In genomic region chr4:3079901-3080300, GRCm38 (mm10) we compare ENCODE assay signal across 19 mouse cellular contexts.
DNase-seq lines count a peak whose midpoint lies in the region; ATAC-seq and TF ChIP-seq lines count a peak whose summit lies in the region.
"Had no signal": no experiment of that assay in that cellular context is flagged by ENCODE, and none has a peak within 500 bp of the region (broad histone marks: within the 10 kb centered on the region; RNA-seq: fewer than 3 reads in every experiment).

No protein-coding gene starts in this region.

- ATAC-seq in forebrain, embryonic 11.5 days (replicated peaks; ENCODE audit: low FRiP score) = 0 out of 2 replicates have a peak, but pooled peaks have one; percentile 6
- no peak for ATAC-seq in forebrain, embryonic 16.5 days
- ATAC-seq in megakaryocyte, adult 5-6 weeks (ENCODE audit: poor library complexity, severe bottlenecking) = no peak

- H3K27ac ChIP-seq in forebrain, embryonic 11.5 days (ENCODE audit: low read depth, low read length) = no peak overlapping the region
- no peak overlapping the region for H3K27ac ChIP-seq in forebrain, embryonic 16.5 days (ENCODE audit: low read length)
- H3K27ac ChIP-seq: embryonic facial prominence, embryonic 13.5 days; hindbrain, embryonic 12.5 days; kidney, embryonic 15.5 days; limb, embryonic 13.5 days; midbrain, embryonic 12.5 days; neural tube, embryonic 13.5 days had no signal

- peaks cover 59% of the 10 kb centered on the region for H3K9me3 ChIP-seq in forebrain, embryonic 11.5 days (ENCODE audit: control insufficient read depth, low read length)
- H3K9me3 ChIP-seq in forebrain, embryonic 16.5 days (ENCODE audit: control insufficient read depth, low read length) = peaks cover 58% of the 10 kb centered on the region
- H3K9me3 ChIP-seq in megakaryocyte, embryonic 14.5 days = peaks cover 59% of the 10 kb centered on the region

- H3K4me2 ChIP-seq in forebrain, embryonic 11.5 days (ENCODE audit: low read depth, low read length, severe bottlenecking) = no peak overlapping the region
- no peak overlapping the region for H3K4me2 ChIP-seq in forebrain, embryonic 16.5 days (ENCODE audit: low read length)
- H3K4me2 ChIP-seq: embryonic facial prominence, embryonic 13.5 days; heart, embryonic 12.5 days; hindbrain, embryonic 12.5 days; kidney, embryonic 15.5 days; limb, embryonic 13.5 days; midbrain, embryonic 12.5 days; neural tube, embryonic 13.5 days had no signal

- no peak overlapping the region for H3K4me3 ChIP-seq in forebrain, embryonic 11.5 days (ENCODE audit: low read depth, low read length)
- no peak overlapping the region for H3K4me3 ChIP-seq in forebrain, embryonic 16.5 days (replicated peaks; ENCODE audit: low read length)
- H3K4me3 ChIP-seq in megakaryocyte, embryonic 14.5 days (replicated peaks) = peak overlapping the region; percentile 13
- H3K4me3 ChIP-seq: embryonic facial prominence, embryonic 13.5 days; heart, embryonic 12.5 days; hindbrain, embryonic 12.5 days; kidney, embryonic 15.5 days; limb, embryonic 13.5 days; midbrain, embryonic 12.5 days; neural tube, embryonic 13.5 days had no signal

- 96% methylated on average over 1 of the region's 1 CpGs for whole genome bisulfite sequencing in forebrain, embryonic 11.5 days
- 93% methylated on average over 1 of the region's 1 CpGs for WGBS in forebrain, embryonic 16.5 days

- no peak for TF ChIP-seq CTCF in brain, embryonic 14.5 days (IDR thresholded peaks at IDR 0.05; ENCODE audit: borderline replicate concordance, extremely low read depth, insufficient read depth, insufficient read length)

- H3K27me3 ChIP-seq in forebrain, embryonic 11.5 days (ENCODE audit: control insufficient read depth, insufficient read depth, low read length) = no peaks in the 10 kb centered on the region
- no peaks in the 10 kb centered on the region for H3K27me3 ChIP-seq in forebrain, embryonic 16.5 days (replicated peaks; ENCODE audit: control insufficient read depth, insufficient read depth, low read length)
- H3K27me3 ChIP-seq in megakaryocyte, embryonic 14.5 days (replicated peaks) = no peaks in the 10 kb centered on the region
- H3K27me3 ChIP-seq: embryonic facial prominence, embryonic 13.5 days; heart, embryonic 12.5 days; hindbrain, embryonic 12.5 days; kidney, embryonic 15.5 days; limb, embryonic 13.5 days; midbrain, embryonic 12.5 days; neural tube, embryonic 13.5 days had no signal

- peak; percentile 48 for DNase-seq in forebrain, embryonic 11.5 days (ENCODE audit: low spot score)
- peak; percentile 0 for DNase-seq in brain, embryonic 14.5 days (ENCODE audit: low read depth)
- peak; percentile 25 for DNase-seq in testis, postnatal 10 days (ENCODE audit: low spot score)
- no peak for DNase-seq in layer of hippocampus, adult 9-11 months
- DNase-seq: adrenal gland, postnatal 25 days; cerebellum, adult 2 months; forebrain, postnatal 0 days; lung, postnatal 36 days had no signal

- no peaks in the 10 kb centered on the region for H3K4me1 ChIP-seq in forebrain, embryonic 11.5 days (replicated peaks; ENCODE audit: control insufficient read depth, insufficient read depth, low read length)
- H3K4me1 ChIP-seq in forebrain, embryonic 16.5 days (replicated peaks; ENCODE audit: control insufficient read depth, insufficient read depth, low read length) = no peaks in the 10 kb centered on the region
- no peaks in the 10 kb centered on the region; the same call in 1 of the 2 replicates for H3K4me1 ChIP-seq in megakaryocyte, embryonic 14.5 days
- H3K4me1 ChIP-seq: embryonic facial prominence, embryonic 13.5 days; heart, embryonic 12.5 days; hindbrain, embryonic 12.5 days; kidney, embryonic 15.5 days; limb, embryonic 13.5 days; midbrain, embryonic 12.5 days; neural tube, embryonic 13.5 days had no signal

- H3K9ac ChIP-seq in forebrain, embryonic 11.5 days (ENCODE audit: low read length) = no peak overlapping the region
- H3K9ac ChIP-seq in forebrain, embryonic 16.5 days (replicated peaks; ENCODE audit: low read depth, low read length) = no peak overlapping the region
- H3K9ac ChIP-seq: embryonic facial prominence, embryonic 13.5 days; forebrain, postnatal 0 days; heart, embryonic 12.5 days; hindbrain, embryonic 12.5 days; kidney, embryonic 15.5 days; limb, embryonic 13.5 days; midbrain, embryonic 12.5 days; neural tube, embryonic 13.5 days had no signal

- no peak for TF ChIP-seq POLR2A in brain, embryonic 14.5 days (IDR thresholded peaks at IDR 0.05; ENCODE audit: borderline replicate concordance, extremely low read depth, insufficient read depth, insufficient read length, poor library complexity, severe bottlenecking)

- H3K36me3 ChIP-seq in forebrain, embryonic 11.5 days (ENCODE audit: control insufficient read depth, insufficient read depth, low read length) = peaks cover 3% of the 10 kb centered on the region; the same call in 1 of the 2 replicates
- no peaks in the 10 kb centered on the region for H3K36me3 ChIP-seq in forebrain, embryonic 16.5 days (ENCODE audit: control insufficient read depth, insufficient read depth)
- no peaks in the 10 kb centered on the region for H3K36me3 ChIP-seq in megakaryocyte, embryonic 14.5 days (replicated peaks; ENCODE audit: low read length)
- H3K36me3 ChIP-seq: G1E; heart, embryonic 12.5 days; hindbrain, embryonic 12.5 days; kidney, embryonic 15.5 days; limb, embryonic 13.5 days; midbrain, embryonic 12.5 days; neural tube, embryonic 13.5 days had no signal
